Mouse (Mus musculus) forebrain, embryonic 10.5 days (tissue): ENCODE results near the gene Plp1. TPM values are rescaled to one million over a fixed set of nuclear protein-coding genes. Genes with fewer than 3 reads are reported as not detected.
A peak's percentile ranks its signal among the peaks of the same experiment; 100 is the strongest.

Experiments used
- DNase-seq: peaks from one replicate; pipeline ENCODE4 v3.0.0-alpha.2; 2017; ENCODE audit warnings: low spot score; ENCODE audit errors: extremely low spot score
- H3K27ac ChIP-seq: fragments of 300-500 bp; sonication (generic); 2 replicates; pipeline ENCODE4 v1.5.1; 2016; ENCODE audit warnings: mild to moderate bottlenecking
- H3K27me3 ChIP-seq: fragments of 300-500 bp; sonication (generic); 2 replicates; pipeline ENCODE4 v1.6.1; 2016; ENCODE audit warnings: mild to moderate bottlenecking; ENCODE audit not compliant: poor library complexity, severe bottlenecking
- H3K36me3 ChIP-seq: fragments of 300-500 bp; sonication (generic); replicated peaks from 2 replicates; pipeline ENCODE4 v1.6.1; 2016; ENCODE audit warnings: mild to moderate bottlenecking, moderate library complexity
- H3K4me1 ChIP-seq: fragments of 300-500 bp; sonication (generic); 2 replicates; pipeline ENCODE4 v1.6.1; 2016
- H3K4me3 ChIP-seq: fragments of 300-500 bp; sonication (generic); 2 replicates; pipeline ENCODE4 v1.5.1; 2016; ENCODE audit warnings: mild to moderate bottlenecking, moderate library complexity
- H3K9me3 ChIP-seq: fragments of 300-500 bp; sonication (generic); 2 replicates; pipeline ENCODE4 v1.6.1; 2016; ENCODE audit warnings: mild to moderate bottlenecking, moderate library complexity
- WGBS: fragments of 180-500 bp; shearing (Covaris S2); methylation state at CpG from one replicate; pipeline ENCODE4 v1.1.7; 2016; 5-methylcytosine and 5-hydroxymethylcytosine counted together
- polyA plus RNA-seq: library from polyadenylated mRNA; unstranded; fragments of >200 nt; fragmentation: Nextera tagmentation; extraction: Ambion mirVana; gene quantifications from 2 replicates; pipeline ENCODE4 v1.2.1, GENCODE M21; 2016

Plp1 gene
- 4.5 TPM in 2 replicates for polyA plus RNA-seq

DNA sequence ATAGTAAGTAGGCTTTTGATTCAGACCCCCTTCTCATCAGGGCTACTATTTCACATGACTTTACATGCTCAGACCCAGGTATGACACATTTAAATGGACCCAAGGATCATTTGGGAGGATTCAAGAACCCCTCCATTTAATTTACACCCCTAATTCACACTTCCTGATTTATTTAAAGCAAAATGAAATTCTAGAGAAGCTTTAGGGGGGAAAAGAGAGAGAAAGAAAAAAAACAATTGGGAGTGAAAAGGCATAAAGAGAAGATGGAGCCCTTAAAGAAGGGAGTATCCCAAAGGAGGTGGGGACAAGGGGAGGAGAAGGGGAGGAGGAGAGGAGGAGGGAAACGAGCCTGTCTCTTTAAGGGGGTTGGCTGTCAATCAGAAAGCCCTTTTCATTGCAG is at the start of gene Plp1:
TSS of gene Plp1 (plus strand) at position 301 of the 400 bp plus-strand sequence.
- no peak within 1 kb of the TSS for H3K4me3 ChIP-seq
- H3K4me1 ChIP-seq, result no peaks in the 10 kb centered on the region
- H3K36me3 ChIP-seq, result no peaks in the 10 kb centered on the region
- H3K27me3 ChIP-seq, result peaks cover 85% of the 10 kb centered on the region
- 35% methylated on average over 1 of the region's 1 CpGs for WGBS
- no peak within 1 kb of the TSS for H3K27ac ChIP-seq
- no peak for DNase-seq
- H3K9me3 ChIP-seq, result no peaks in the 10 kb centered on the region

DNA sequence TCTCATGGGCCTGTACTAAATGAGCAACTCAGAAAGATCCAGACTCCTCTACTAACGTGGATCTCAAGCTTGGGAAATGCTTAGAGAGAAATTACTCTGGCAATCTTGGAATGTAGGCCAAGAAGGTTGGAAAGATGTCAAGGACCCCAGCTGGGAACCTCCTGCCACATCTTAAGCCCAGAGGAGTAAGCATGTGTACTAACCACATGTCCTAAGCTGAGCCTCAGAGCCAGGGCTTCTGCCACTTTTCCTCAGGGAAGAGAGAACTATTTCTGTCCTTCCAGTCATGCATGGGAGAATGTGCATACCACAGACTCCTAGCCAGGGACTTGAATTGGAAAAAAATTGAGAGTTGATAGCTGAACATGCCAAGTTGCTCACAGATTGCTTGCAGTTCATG is 49.4 kb upstream of the Plp1 start:
- DNase-seq, result no peak
- H3K27ac ChIP-seq, result no peak overlapping the region
- H3K36me3 ChIP-seq, result 0 out of 2 replicates have a peak, but pooled peaks cover 5% of the 10 kb centered on the region
- H3K4me1 ChIP-seq, result no peaks in the 10 kb centered on the region
- H3K4me3 ChIP-seq, result no peak overlapping the region
- H3K27me3 ChIP-seq, result peaks cover 58% of the 10 kb centered on the region
- no peaks in the 10 kb centered on the region for H3K9me3 ChIP-seq
- WGBS, result 85% methylated on average over 1 of the region's 1 CpGs

DNA sequence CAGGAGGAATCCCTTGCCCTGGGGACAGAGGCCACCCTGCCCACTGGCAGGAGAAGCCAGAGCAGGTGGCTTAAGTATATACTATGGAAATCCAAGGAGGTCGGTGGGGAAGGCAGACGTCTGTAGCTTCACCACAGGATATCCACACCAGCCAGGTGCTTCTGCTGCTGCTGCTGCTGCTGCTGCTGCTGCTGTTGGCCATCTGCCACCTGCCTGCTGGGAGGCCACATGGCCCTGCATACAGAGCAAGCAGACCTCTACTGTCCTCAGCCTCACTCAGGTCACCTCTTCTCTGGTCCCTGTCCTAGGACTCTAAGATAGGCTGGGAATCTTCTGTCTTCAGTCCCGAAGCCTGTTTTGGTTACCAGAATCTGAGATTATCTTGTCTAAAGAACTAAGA is 44.4 kb upstream of the Plp1 start:
- WGBS, result 91% methylated on average over 3 of the region's 3 CpGs
- no peaks in the 10 kb centered on the region for H3K9me3 ChIP-seq
- no peak overlapping the region for H3K4me3 ChIP-seq
- peaks cover 100% of the 10 kb centered on the region for H3K27me3 ChIP-seq
- H3K36me3 ChIP-seq, result 0 out of 2 replicates have a peak, but pooled peaks cover 6% of the 10 kb centered on the region
- peaks cover 8% of the 10 kb centered on the region; the same call in 1 of the 2 replicates for H3K4me1 ChIP-seq
- DNase-seq, result no peak
- H3K27ac ChIP-seq, result no peak overlapping the region

DNA sequence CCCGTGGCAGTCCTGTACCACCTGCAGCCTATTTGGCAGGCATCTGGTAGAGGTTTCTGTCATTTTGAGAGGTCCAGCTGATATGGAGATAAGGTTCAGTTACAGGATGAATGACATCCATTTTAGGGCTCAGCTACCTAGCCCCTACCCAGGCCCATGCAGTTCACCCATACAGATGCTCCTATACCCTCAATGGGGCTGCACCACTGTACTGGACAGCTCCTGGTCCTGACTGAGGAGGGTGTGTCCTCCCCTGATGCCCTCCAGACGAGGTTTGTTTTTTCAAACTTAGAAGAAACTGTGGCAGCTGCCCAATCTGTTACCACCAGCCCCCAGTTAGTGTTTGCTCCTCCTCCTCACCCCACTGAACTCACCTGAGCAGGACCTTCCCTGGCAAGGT is 43.2 kb upstream of the Plp1 start:
- 54% methylated on average over 2 of the region's 2 CpGs for WGBS
- Histone ChIP-seq H3K4me1 (peaks cover 8% of the 10 kb centered on the region; the same call in 1 of the 2 replicates), H3K27me3 (peaks cover 100% of the 10 kb centered on the region), H3K36me3 (0 out of 2 replicates have a peak, but pooled peaks cover 6% of the 10 kb centered on the region), H3K9me3 (no peaks in the 10 kb centered on the region), H3K4me3 (no peak overlapping the region), H3K27ac (no peak overlapping the region)
- no peak for DNase-seq

DNA sequence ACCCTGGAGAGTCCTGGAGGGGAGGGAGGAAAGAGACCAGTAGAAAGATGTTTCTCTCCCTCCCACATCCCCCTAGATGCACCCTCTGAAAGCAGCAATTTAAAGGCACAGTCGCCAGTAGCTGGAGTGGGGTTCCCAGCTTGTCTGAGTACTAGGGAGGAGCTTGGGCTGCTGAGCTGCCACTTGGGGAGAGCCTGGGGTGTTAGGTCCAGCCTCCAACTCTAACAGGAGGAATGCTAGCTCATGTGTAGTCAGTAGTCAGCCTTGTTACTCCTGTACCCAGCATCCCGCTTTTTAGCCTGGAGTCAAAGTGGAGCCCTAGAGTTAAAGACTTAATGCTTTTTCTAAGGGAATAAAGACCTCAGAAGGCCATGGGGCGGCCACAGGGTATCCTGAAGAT is 42.4 kb upstream of the Plp1 start, which contains the start of gene Glra4:
TSS of gene Glra4 (minus strand) at position 101 of the 400 bp plus-strand sequence.
- no peak for DNase-seq

DNA sequence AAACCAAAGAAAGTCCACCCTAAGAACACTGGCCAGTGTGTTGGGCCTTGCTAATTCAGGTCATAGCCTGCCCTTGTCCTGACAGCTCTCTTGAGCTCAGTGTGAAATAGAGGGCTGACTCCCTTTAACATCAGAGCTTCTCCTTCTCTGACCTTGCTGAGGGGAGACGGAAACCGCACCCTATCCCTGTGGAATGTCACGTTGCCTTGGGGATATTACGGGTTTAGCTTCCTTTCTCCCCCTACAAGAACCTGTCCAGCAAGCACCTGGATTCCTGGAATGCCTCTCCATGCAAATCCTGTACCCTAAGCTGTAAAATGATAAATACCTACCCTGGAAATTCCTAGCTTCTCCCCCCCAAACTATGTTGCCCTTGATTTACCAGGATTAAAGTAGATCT is 33.0 kb upstream of the Plp1 start:
- H3K36me3 ChIP-seq, result peaks cover 23% of the 10 kb centered on the region
- H3K27ac ChIP-seq, result no peak overlapping the region
- no peak for DNase-seq
- no peaks in the 10 kb centered on the region for H3K4me1 ChIP-seq
- H3K4me3 ChIP-seq, result no peak overlapping the region
- WGBS, result 90% methylated on average over 4 of the region's 4 CpGs
- H3K27me3 ChIP-seq, result peaks cover 79% of the 10 kb centered on the region
- H3K9me3 ChIP-seq, result no peaks in the 10 kb centered on the region

More for the DNA sequence above, 42.4 kb upstream of the Plp1 start, which contains the start of gene Glra4:
- Histone ChIP-seq H3K36me3 (0 out of 2 replicates have a peak, but pooled peaks cover 3% of the 10 kb centered on the region), H3K4me1 (peaks cover 8% of the 10 kb centered on the region; the same call in 1 of the 2 replicates), H3K9me3 (no peaks in the 10 kb centered on the region), H3K27me3 (peaks cover 100% of the 10 kb centered on the region), H3K27ac (no peak within 1 kb of the TSS), H3K4me3 (no peak within 1 kb of the TSS)
- 73% methylated on average over 3 of the region's 3 CpGs for WGBS

DNA sequence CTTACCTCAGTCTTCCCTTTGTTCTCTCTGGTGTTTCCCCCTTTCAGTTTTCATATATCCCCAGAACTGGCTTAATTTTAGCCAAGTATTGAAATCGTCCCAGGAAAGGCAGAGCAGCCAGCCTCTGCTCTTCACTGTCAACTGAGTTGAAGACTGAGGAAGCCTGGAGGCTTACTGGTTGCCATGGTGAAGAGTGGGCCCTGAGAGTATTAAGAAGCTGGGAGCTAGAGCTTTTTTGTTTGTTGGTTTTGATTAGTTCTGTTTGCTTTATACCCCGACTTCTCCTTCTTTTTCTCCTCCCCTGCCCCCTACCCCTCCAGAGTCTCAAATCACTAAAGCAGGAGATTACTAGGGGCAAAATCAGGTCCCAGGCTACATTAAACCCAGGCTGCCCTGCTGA is 25.2 kb upstream of the Plp1 start:
- H3K4me3 ChIP-seq, result no peak overlapping the region
- H3K27me3 ChIP-seq, result peaks cover 86% of the 10 kb centered on the region
- H3K36me3 ChIP-seq, result peaks cover 12% of the 10 kb centered on the region
- H3K27ac ChIP-seq, result 0 out of 2 replicates have a peak overlapping the region, but pooled peaks have one; percentile 30
- no peaks in the 10 kb centered on the region for H3K9me3 ChIP-seq
- 15% methylated on average over 2 of the region's 2 CpGs for WGBS
- DNase-seq, result peak; percentile 17
- peaks cover 15% of the 10 kb centered on the region for H3K4me1 ChIP-seq

DNA sequence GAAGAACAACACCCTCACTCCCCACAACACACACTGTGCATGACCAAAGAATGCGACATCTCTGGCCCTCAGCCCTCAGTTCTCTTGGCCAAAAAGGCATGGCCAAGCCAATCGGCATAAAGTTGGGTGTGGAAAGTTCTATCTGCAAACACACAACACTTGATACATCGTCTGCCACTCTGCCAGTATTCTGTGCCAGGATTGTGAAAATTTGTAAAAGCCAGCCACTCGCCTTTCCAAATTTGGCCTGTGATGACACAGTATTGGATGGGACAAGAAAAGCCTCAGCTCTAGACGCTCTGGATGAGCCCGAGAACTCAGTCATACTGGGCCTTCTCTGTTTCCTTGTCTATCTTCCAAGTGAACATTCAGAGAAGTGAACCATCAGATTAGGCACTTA is 2.7 kb upstream of the Plp1 start:
- no peaks in the 10 kb centered on the region for H3K9me3 ChIP-seq
- H3K4me3 ChIP-seq, result no peak overlapping the region
- DNase-seq, result no peak
- 91% methylated on average over 6 of the region's 6 CpGs for WGBS
- H3K36me3 ChIP-seq, result no peaks in the 10 kb centered on the region
- peaks cover 87% of the 10 kb centered on the region for H3K27me3 ChIP-seq
- H3K27ac ChIP-seq, result peak overlapping the region; percentile 65; the same call in 1 of the 2 replicates
- no peaks in the 10 kb centered on the region for H3K4me1 ChIP-seq

DNA sequence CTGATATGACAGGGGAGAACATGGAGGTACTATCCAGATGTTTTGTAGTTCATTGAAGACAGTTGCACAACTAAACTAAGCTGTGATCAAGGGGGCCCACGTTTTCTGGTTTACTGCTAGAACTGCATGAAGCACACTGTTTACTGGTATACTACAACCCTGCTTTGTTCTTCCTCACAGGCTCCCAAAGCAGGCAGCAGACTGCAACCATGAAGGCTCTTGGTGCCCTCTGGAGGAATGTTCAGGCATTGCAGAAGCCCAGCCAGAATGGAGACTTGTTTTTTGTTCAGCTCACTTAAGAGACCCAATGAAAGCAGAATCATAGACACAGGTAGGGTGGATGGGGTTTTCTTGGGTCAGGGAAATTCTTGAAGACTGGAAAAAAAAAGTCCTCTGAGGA is 2.2 kb upstream of the Plp1 start:
- Histone ChIP-seq H3K36me3 (no peaks in the 10 kb centered on the region), H3K4me3 (no peak overlapping the region), H3K9me3 (no peaks in the 10 kb centered on the region), H3K27ac (peak overlapping the region; percentile 65; the same call in 1 of the 2 replicates), H3K27me3 (peaks cover 91% of the 10 kb centered on the region), H3K4me1 (no peaks in the 10 kb centered on the region)
- peak; percentile 67 for DNase-seq
- 27% methylated on average over 1 of the region's 1 CpGs for WGBS

DNA sequence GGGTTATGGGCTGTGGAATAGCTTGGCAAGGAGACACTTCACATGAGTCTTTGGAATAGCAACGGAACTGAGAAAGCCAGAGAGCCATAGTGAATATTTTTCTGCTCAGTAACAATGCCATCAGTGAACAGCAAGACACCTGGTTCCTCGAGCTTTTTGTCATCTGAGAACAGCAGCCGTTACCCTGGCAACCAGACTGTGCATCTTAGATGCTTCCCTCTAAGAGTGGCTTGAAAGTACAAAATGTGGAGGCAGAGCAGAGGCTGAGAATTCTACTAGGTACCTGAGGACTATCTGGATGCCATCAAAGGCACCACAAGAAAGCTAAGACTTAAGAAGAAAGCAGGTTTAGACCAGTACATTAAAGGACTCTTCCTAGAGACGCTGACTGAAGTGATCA is 2.5 kb downstream of the Plp1 start:
- no peak for DNase-seq
- 76% methylated on average over 4 of the region's 4 CpGs for WGBS
- Histone ChIP-seq H3K27ac (no peak overlapping the region), H3K36me3 (no peaks in the 10 kb centered on the region), H3K4me3 (no peak overlapping the region), H3K4me1 (peaks cover 6% of the 10 kb centered on the region; the same call in 1 of the 2 replicates), H3K27me3 (peaks cover 79% of the 10 kb centered on the region), H3K9me3 (no peaks in the 10 kb centered on the region)

DNA sequence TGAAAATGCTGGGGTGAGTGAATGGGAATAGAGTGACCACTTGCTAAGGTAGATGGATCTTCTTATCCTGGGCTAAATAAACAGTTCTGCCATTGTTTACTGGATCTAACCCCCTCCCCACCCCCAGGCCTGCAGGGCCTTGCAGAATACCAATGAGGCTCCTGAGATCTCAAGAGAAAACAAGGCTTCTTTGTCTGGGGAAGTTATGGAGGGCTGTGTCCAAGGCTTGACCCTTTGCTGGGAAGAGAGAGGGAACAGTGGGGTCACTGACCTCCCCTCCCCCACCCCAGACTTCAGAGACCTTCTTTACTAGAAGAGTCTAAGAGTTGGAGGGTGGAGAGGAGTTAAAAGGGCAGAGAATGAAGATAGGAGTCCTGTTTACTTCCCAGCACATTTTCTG is 6.1 kb downstream of the Plp1 start:
- H3K4me3 ChIP-seq, result no peak overlapping the region
- H3K9me3 ChIP-seq, result no peaks in the 10 kb centered on the region
- no peak for DNase-seq
- H3K36me3 ChIP-seq, result 0 out of 2 replicates have a peak, but pooled peaks cover 3% of the 10 kb centered on the region
- H3K27me3 ChIP-seq, result peaks cover 77% of the 10 kb centered on the region
- no peak overlapping the region for H3K27ac ChIP-seq
- peaks cover 6% of the 10 kb centered on the region; the same call in 1 of the 2 replicates for H3K4me1 ChIP-seq

DNA sequence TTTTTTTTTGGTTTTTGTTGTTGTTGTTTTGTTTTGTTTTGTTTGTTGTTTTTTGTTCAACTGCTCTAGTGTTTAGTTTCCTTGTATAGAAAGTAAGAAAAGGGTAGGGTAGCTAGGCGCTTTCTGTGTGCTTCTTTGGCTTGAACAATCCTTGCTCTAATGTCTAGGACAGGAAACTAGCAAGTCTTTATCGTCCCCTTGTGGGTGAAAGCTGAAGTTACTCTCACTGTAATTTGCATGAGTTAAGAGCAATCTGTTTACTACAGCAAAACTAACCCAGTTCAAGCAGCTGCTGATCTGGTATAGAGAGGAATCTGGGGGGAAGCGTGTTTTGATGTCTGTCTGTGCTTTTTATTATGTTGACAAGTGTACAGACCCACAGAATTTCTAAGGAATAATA is 27.8 kb downstream of the Plp1 start:
- Histone ChIP-seq H3K27ac (no peak overlapping the region), H3K4me1 (no peaks in the 10 kb centered on the region), H3K9me3 (no peaks in the 10 kb centered on the region), H3K4me3 (no peak overlapping the region), H3K27me3 (peaks cover 43% of the 10 kb centered on the region), H3K36me3 (no peaks in the 10 kb centered on the region)
- WGBS, result 36% methylated on average over 3 of the region's 3 CpGs
- no peak for DNase-seq

DNA sequence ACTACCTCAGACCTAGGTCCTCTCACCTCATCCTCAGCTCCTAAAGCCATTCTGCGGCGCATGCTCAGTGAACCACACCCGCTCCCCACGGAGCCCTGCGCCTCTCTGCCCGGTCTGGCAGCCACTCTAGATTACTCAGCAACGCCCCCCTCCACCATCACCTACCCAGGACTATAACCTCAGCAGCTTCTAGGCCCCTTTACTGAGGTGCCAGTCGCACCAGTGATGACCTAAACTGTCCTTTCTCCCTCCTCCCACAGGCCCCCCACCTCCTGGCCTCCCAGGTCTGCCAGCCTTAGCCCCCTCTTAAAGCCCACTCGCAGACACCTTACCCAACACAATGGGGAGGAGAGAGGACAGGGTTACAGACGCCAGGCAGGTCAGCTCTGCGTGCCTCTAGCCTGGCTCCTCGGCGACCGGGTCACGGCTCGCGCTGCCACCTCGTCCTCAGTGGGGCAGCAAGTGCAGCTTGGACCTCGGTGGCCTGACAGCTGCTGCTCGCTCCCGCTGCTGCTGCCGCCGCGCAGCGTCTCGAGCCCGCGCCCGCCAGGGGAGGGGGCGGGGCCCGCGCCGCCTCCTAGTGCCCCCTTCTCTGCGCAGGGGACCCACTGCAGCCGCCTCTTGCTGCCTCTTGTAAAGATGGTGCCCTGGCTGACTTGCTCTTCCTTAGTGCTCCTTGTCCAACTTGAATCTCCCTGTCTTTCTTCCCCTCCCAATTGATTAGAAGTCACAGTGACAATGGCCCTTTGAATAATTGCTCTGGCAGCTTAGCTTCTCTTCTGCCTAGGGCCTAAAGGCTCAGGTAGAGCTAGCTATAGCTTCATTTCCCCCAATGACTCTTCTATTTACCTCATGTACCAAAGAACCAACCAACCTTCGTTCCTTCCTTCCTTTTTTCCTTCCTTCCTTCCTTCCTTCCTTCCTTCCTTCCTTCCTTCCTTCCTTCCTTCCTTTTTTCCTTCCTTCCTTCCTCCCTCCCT is 45.9 kb downstream of the Plp1 start, which contains the start of gene Rab9b:
TSS of gene Rab9b (minus strand) at position 695 of the 980 bp plus-strand sequence.
- peak within 1 kb of the TSS; percentile 7; the same call in 1 of the 2 replicates for H3K27ac ChIP-seq
- WGBS, result 22% methylated on average over 32 of the region's 36 CpGs
- no peaks in the 10 kb centered on the region for H3K36me3 ChIP-seq

More for the DNA sequence above, 45.9 kb downstream of the Plp1 start, which contains the start of gene Rab9b:
- peak; percentile 21 for DNase-seq
- H3K4me1 ChIP-seq, result no peaks in the 10 kb centered on the region
- peak within 1 kb of the TSS; percentile 61 for H3K4me3 ChIP-seq
- peaks cover 44% of the 10 kb centered on the region for H3K27me3 ChIP-seq
- H3K9me3 ChIP-seq, result no peaks in the 10 kb centered on the region
